Mouse (Mus musculus): ENCODE measurements around the gene Sys1. TPM values are rescaled to one million over a fixed set of nuclear protein-coding genes. Genes with fewer than 3 reads are reported as not detected.

Sys1 gene
- total and polyA plus RNA-seq, 3 experiments: 85.8 to 94.3 TPM; not detected in 1

DNA sequence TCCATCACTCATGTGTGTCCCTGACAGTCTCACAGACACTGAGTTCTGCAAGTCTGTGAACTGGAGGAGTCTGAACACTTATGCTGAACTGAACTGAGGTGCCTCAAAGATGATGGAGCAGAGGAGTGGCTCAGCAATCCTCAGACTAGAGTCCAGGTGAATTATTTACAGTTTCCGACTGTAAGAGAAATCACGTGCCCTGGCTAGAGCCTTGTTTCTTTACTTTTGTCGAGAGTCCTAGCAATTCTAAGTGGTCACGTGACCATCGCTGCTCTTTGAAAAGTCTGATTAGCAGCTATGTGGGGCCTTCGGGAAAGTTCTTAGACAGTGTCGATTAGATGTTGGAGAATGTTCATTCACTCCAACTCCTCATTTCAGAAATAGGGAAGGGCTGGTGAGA lies 1.2 kb downstream of the Sys1 start:
- no peak for TF ChIP-seq MAFK (IDR thresholded peaks at IDR 0.05; ENCODE audit: borderline replicate concordance, low read depth, low read length)
- TF ChIP-seq USF1 (IDR thresholded peaks at IDR 0.05; ENCODE audit: low read depth, low read length): peak; percentile 41; the same call in 1 of the 2 replicates
- H3K27me3 ChIP-seq (ENCODE audit: control insufficient read depth in 1 of 2, insufficient read depth in 2 of 2, low read length in 2 of 2): peaks cover 7 to 12% of the 10 kb centered on the region in 2 experiments; a peak in 3 of 4 replicates
- no peak overlapping the region for H3K4me3 ChIP-seq (ENCODE audit: control insufficient read depth in 1 of 2, insufficient read depth in 1 of 2, low read depth in 2 of 2, low read length in 2 of 2)

DNA sequence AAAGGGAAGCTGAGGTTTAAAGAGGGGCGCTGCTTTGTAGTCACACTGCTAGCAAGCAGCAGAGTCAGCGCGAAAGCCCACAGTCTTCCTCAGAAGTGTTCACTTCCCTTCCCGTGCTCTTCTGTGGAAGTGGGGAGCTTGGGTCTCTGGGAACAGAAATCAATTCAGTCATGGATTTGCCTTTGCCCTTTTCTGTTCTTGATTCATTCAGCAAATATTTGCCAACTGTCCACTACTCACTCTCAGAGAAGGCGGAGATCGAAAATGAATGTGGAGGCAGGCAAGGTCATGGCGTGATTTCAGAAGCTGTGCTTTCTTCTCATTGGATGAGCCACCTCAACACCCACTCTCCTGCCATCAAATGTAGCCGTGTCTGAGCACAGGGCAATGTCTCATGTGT lies 1.8 kb downstream of the Sys1 start:
- Histone ChIP-seq H3K9ac (ENCODE audit: control insufficient read depth, low read depth, low read length, poor library complexity, severe bottlenecking) (no peak overlapping the region), H3K9me3 (replicated peaks; ENCODE audit: insufficient read depth, low read length) (no peaks in the 10 kb centered on the region), H3K27me3 (ENCODE audit: control insufficient read depth in 1 of 2, insufficient read depth in 2 of 2, low read length in 2 of 2) (peaks cover 7 to 10% of the 10 kb centered on the region in 2 experiments; a peak in 3 of 4 replicates), H3K36me3 (ENCODE audit: control insufficient read depth in 1 of 2, insufficient read depth in 2 of 2, low read length in 2 of 2) (peaks cover 0 to 9% of the 10 kb centered on the region in 2 experiments; a peak in 2 of 4 replicates), H3K79me2 (ENCODE audit: control insufficient read depth, insufficient read depth, low read length, poor library complexity) (peaks cover 21% of the 10 kb centered on the region), H3K27ac (ENCODE audit: control insufficient read depth, low read depth, low read length) (no peak overlapping the region), H3K4me1 (ENCODE audit: control insufficient read depth in 1 of 2, insufficient read depth in 2 of 2, low read length in 2 of 2) (peaks cover 3 to 8% of the 10 kb centered on the region in 2 experiments; a peak in 2 of 4 replicates), H3K4me3 (ENCODE audit: control insufficient read depth in 1 of 2, insufficient read depth in 1 of 2, low read depth in 2 of 2, low read length in 2 of 2) (no peak overlapping the region)
- TF ChIP-seq POLR2A (IDR thresholded peaks at IDR 0.05; ENCODE audit: control insufficient read depth in 1 of 2, insufficient read depth in 1 of 2, low read depth in 1 of 2, low read length in 2 of 2, poor library complexity in 1 of 2) (no peak), SMC3 (IDR thresholded peaks at IDR 0.05; ENCODE audit: low read depth, low read length) (no peak), MAZ (IDR thresholded peaks at IDR 0.05; ENCODE audit: low read depth, low read length) (no peak), USF2 (IDR thresholded peaks at IDR 0.05; ENCODE audit: borderline replicate concordance in 1 of 2, insufficient read depth in 1 of 2, low read depth in 1 of 2, low read length in 2 of 2) (no peak), NELFE (IDR thresholded peaks at IDR 0.05; ENCODE audit: low read depth, low read length) (no peak), MYB (IDR thresholded peaks at IDR 0.05; ENCODE audit: low read depth, low read length) (no peak), RCOR1 (IDR thresholded peaks at IDR 0.05; ENCODE audit: low read depth, low read length) (no peak), ETS1 (IDR thresholded peaks at IDR 0.05; ENCODE audit: low read depth, low read length) (no peak), JUND (IDR thresholded peaks at IDR 0.05; ENCODE audit: low read depth, low read length) (no peak), GABPA (IDR thresholded peaks at IDR 0.05; ENCODE audit: low read depth, low read length) (no peak), POLR2AphosphoS5 (IDR thresholded peaks at IDR 0.05; ENCODE audit: borderline replicate concordance, low read depth, low read length) (no peak), CHD2 (IDR thresholded peaks at IDR 0.05; ENCODE audit: low read length) (no peak), E2F4 (IDR thresholded peaks at IDR 0.05; ENCODE audit: borderline replicate concordance, low read depth, low read length) (no peak), TAL1 (IDR thresholded peaks at IDR 0.05; ENCODE audit: low read length) (no peak)
- DNase-seq (ENCODE audit: low read depth, low spot score): no peak

More for the DNA sequence above, 1.2 kb downstream of the Sys1 start:
- peaks cover 3 to 8% of the 10 kb centered on the region in 2 experiments; a peak in 2 of 4 replicates for H3K4me1 ChIP-seq (ENCODE audit: control insufficient read depth in 1 of 2, insufficient read depth in 2 of 2, low read length in 2 of 2)
- no peak for DNase-seq (ENCODE audit: low read depth, low spot score)
- no peak overlapping the region for H3K27ac ChIP-seq (ENCODE audit: control insufficient read depth, low read depth, low read length)
- H3K79me2 ChIP-seq (ENCODE audit: control insufficient read depth, insufficient read depth, low read length, poor library complexity): peaks cover 19% of the 10 kb centered on the region
- no peak overlapping the region for H3K9ac ChIP-seq (ENCODE audit: control insufficient read depth, low read depth, low read length, poor library complexity, severe bottlenecking)
- no peaks in the 10 kb centered on the region for H3K9me3 ChIP-seq (replicated peaks; ENCODE audit: insufficient read depth, low read length)
- H3K36me3 ChIP-seq (ENCODE audit: control insufficient read depth in 1 of 2, insufficient read depth in 2 of 2, low read length in 2 of 2): peaks cover 0 to 9% of the 10 kb centered on the region in 2 experiments; a peak in 2 of 4 replicates
